Mouse (Mus musculus) MEL (cell line): ENCODE measurements at regions not wholly inside any gene's neighbourhood (a gene's known extent, or its start where the extent isn't known, plus 50 kb on each side); places are given as distances from the start of the nearest gene placed in this dataset.

Experiments
- DNase-seq: peaks from one replicate; pipeline ENCODE4 v3.0.0; 2011; ENCODE audit warnings: low read depth, low spot score
- H3K27ac ChIP-seq: 2 replicates; pipeline ENCODE4 v1.5.1; 2012; ENCODE audit warnings: low read depth, mild to moderate bottlenecking, control low read depth, low read length, moderate library complexity; ENCODE audit not compliant: control insufficient read depth
- H3K27me3 ChIP-seq, 2 experiments: fragments of 150-350 bp in 1 of 2; sonication (generic) in 1 of 2; 2 replicates each; pipeline ENCODE4 v1.6.1; 2012; ENCODE audit warnings: low read length in 2 of 2, mild to moderate bottlenecking in 2 of 2, improper control_type of control experiment in 1 of 2, moderate library complexity in 1 of 2; ENCODE audit not compliant: insufficient read depth in 2 of 2, control insufficient read depth in 1 of 2
- H3K36me3 ChIP-seq, 2 experiments: 2 replicates each; pipeline ENCODE4 v1.6.1; 2012 to 2014; ENCODE audit warnings: low read length in 2 of 2, improper control_type of control experiment in 1 of 2, inconsistent platforms in 1 of 2, mild to moderate bottlenecking in 1 of 2; ENCODE audit not compliant: insufficient read depth in 2 of 2, control insufficient read depth in 1 of 2
- H3K4me1 ChIP-seq, 2 experiments: fragments of 150-350 bp in 1 of 2; sonication (generic) in 1 of 2; 2 replicates each; pipeline ENCODE4 v1.6.1; 2012; ENCODE audit warnings: low read length in 2 of 2, improper control_type of control experiment in 1 of 2, mild to moderate bottlenecking in 1 of 2; ENCODE audit not compliant: insufficient read depth in 2 of 2, control insufficient read depth in 1 of 2
- H3K4me3 ChIP-seq, 2 experiments: fragments of 150-350 bp in 1 of 2; sonication (generic) in 1 of 2; 2 replicates each; pipeline ENCODE4 v1.5.1; 2012; ENCODE audit warnings: low read depth in 2 of 2, low read length in 2 of 2, mild to moderate bottlenecking in 2 of 2, moderate library complexity in 2 of 2, control low read depth in 1 of 2, improper control_type of control experiment in 1 of 2; ENCODE audit not compliant: control insufficient read depth in 1 of 2, insufficient read depth in 1 of 2
- H3K79me2 ChIP-seq: 2 replicates; pipeline ENCODE4 v1.6.1; 2012; ENCODE audit warnings: mild to moderate bottlenecking, low read length, moderate library complexity; ENCODE audit not compliant: control insufficient read depth, poor library complexity, insufficient read depth
- H3K9ac ChIP-seq: 2 replicates; pipeline ENCODE4 v1.6.1; 2012; ENCODE audit warnings: low read depth, mild to moderate bottlenecking, control low read depth, low read length, moderate library complexity; ENCODE audit not compliant: control insufficient read depth, poor library complexity, severe bottlenecking
- H3K9me3 ChIP-seq: fragments of 150-350 bp; sonication (generic); replicated peaks from 2 replicates; pipeline ENCODE4 v1.6.1; 2012; ENCODE audit warnings: mild to moderate bottlenecking, low read length, improper control_type of control experiment, moderate library complexity; ENCODE audit not compliant: insufficient read depth
- E2F4 ChIP-seq: IDR thresholded peaks from 2 replicates; pipeline ENCODE4 v1.6.1; 2011; ENCODE audit warnings: low read depth, low read length, improper control_type of control experiment, borderline replicate concordance
- ELF1 ChIP-seq: IDR thresholded peaks from 2 replicates; pipeline ENCODE4 v1.6.1; 2014; ENCODE audit warnings: low read depth, mild to moderate bottlenecking, inconsistent platforms, low read length, improper control_type of control experiment, moderate library complexity
- GATA1 ChIP-seq: IDR thresholded peaks from 2 replicates; pipeline ENCODE4 v1.6.1; 2011; ENCODE audit warnings: low read depth, low read length, improper control_type of control experiment
- HCFC1 ChIP-seq: IDR thresholded peaks from 2 replicates; pipeline ENCODE4 v1.6.1; 2012; ENCODE audit warnings: low read depth, mild to moderate bottlenecking, inconsistent platforms, low read length, improper control_type of control experiment, moderate library complexity
- KAT2A ChIP-seq: conservative IDR thresholded peaks from 2 replicates; pipeline ENCODE4 v1.6.1; 2012; ENCODE audit warnings: low read depth, low read length, improper control_type of control experiment, inconsistent platforms
- MAFK ChIP-seq: IDR thresholded peaks from 2 replicates; pipeline ENCODE4 v1.6.1; 2011; ENCODE audit warnings: low read depth, mild to moderate bottlenecking, low read length, improper control_type of control experiment, borderline replicate concordance
- MAZ ChIP-seq: IDR thresholded peaks from 2 replicates; pipeline ENCODE4 v1.6.1; 2012; ENCODE audit warnings: low read depth, mild to moderate bottlenecking, inconsistent platforms, low read length, improper control_type of control experiment
- MEF2A ChIP-seq: IDR thresholded peaks from 2 replicates; pipeline ENCODE4 v1.6.1; 2014; ENCODE audit warnings: low read depth, mild to moderate bottlenecking, inconsistent platforms, low read length, improper control_type of control experiment; ENCODE audit not compliant: poor library complexity, insufficient replicate concordance, severe bottlenecking; ENCODE audit errors: extremely low read depth
- MYB ChIP-seq: IDR thresholded peaks from 2 replicates; pipeline ENCODE4 v1.6.1; 2011; ENCODE audit warnings: mild to moderate bottlenecking, low read depth, low read length, improper control_type of control experiment
- NELFE ChIP-seq: IDR thresholded peaks from 2 replicates; pipeline ENCODE4 v1.6.1; 2011; ENCODE audit warnings: low read depth, low read length, improper control_type of control experiment
- POLR2A ChIP-seq, 2 experiments: IDR thresholded peaks; 2 replicates each; pipeline ENCODE4 v1.6.1; 2011 to 2012; ENCODE audit warnings: low read length in 2 of 2, mild to moderate bottlenecking in 2 of 2, control low read depth in 1 of 2, improper control_type of control experiment in 1 of 2, low read depth in 1 of 2, moderate library complexity in 1 of 2; ENCODE audit not compliant: control insufficient read depth in 1 of 2, insufficient read depth in 1 of 2, poor library complexity in 1 of 2
- POLR2AphosphoS2 ChIP-seq: IDR thresholded peaks from 2 replicates; pipeline ENCODE4 v1.6.1; 2011; ENCODE audit warnings: low read length, improper control_type of control experiment
- POLR2AphosphoS5 ChIP-seq: IDR thresholded peaks from 2 replicates; pipeline ENCODE4 v1.6.1; 2012; ENCODE audit warnings: low read depth, borderline replicate concordance, mild to moderate bottlenecking, inconsistent platforms, low read length, moderate library complexity, mixed read lengths
- RAD21 ChIP-seq: IDR thresholded peaks from 2 replicates; pipeline ENCODE4 v1.6.1; 2011; ENCODE audit warnings: mild to moderate bottlenecking, low read depth, low read length, improper control_type of control experiment
- RCOR1 ChIP-seq: IDR thresholded peaks from 2 replicates; pipeline ENCODE4 v1.6.1; 2012; ENCODE audit warnings: low read depth, mild to moderate bottlenecking, inconsistent platforms, low read length, improper control_type of control experiment
- TAL1 ChIP-seq: IDR thresholded peaks from 2 replicates; pipeline ENCODE4 v1.6.1; 2012; ENCODE audit warnings: mild to moderate bottlenecking, inconsistent platforms, low read length, moderate library complexity, mixed read lengths
- TBP ChIP-seq: IDR thresholded peaks from 2 replicates; pipeline ENCODE4 v1.8.0; 2011; ENCODE audit warnings: low read depth, low read length, improper control_type of control experiment

DNA sequence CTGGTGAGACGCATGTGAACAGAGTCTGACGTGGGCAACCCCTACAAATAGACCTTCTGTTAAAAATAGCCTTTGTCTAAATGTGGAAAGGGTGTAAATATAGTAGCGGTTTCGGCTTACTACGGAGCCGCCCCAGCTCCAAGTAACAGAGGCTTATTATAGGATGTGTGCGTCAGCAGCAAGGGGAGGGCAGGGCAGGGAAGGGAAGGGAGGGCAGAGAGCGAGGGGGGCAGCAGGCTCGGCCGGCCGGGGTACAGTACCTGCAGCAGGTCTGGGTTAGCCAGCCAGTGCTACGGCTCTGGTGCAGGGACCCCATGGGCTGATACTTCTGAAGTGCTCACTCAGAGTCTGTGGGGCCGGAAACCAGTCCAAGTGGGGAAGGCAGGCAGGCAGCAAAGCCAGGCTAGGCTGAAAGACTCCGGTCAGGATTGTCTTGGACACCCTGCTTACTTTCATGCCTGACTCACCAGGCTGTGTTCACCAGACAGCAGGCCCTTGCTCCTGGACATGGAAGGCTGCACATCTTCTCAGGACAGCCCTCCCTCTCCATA, 129.5 kb downstream of the Sec61b start:
- H3K36me3 ChIP-seq: no peaks in the 10 kb centered on the region
- no peak overlapping the region for H3K4me3 ChIP-seq
- no peak for TF ChIP-seq RCOR1
- no peak for TF ChIP-seq POLR2A (IDR thresholded peaks at IDR 0.05; ENCODE audit: control insufficient read depth in 1 of 2, insufficient read depth in 1 of 2, low read depth in 1 of 2, low read length in 2 of 2, poor library complexity in 1 of 2)
- no peak for TF ChIP-seq TBP
- TF ChIP-seq POLR2AphosphoS5: no peak
- no peak for TF ChIP-seq ELF1
- no peak for TF ChIP-seq KAT2A
- no peak for TF ChIP-seq RAD21
- TF ChIP-seq, all 39 proteins: peak for 0
- Histone ChIP-seq H3K4me1 (no peaks in the 10 kb centered on the region), H3K27me3 (no peaks in the 10 kb centered on the region), H3K79me2 (no peaks in the 10 kb centered on the region), H3K27ac (no peak overlapping the region), H3K9me3 (no peaks in the 10 kb centered on the region), H3K9ac (no peak overlapping the region)
- no peak for DNase-seq

DNA sequence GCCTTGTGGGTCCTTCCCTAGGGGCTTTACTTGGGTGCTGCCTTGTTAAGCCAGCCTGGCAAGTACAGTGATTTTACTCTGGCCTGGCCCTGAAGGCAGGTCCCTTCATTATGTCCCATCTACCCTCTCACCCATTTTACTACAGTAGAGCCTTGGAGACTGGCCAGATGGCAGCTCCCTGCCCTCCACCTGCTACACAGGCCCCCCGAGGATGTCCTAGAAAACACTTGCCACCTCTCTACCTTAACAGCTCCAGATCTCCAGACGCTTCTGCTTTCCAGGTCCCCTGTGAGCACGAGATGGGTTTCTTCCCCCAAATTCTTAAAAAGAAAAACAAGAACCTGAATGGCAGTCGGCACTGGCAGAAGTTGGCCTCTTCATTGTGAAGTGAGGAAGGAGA, 131.2 kb downstream of the Sec61b start:
- H3K27me3 ChIP-seq: no peaks in the 10 kb centered on the region; a peak in 1 of 4 replicates
- no peak overlapping the region for H3K27ac ChIP-seq
- no peak overlapping the region for H3K9ac ChIP-seq
- H3K4me1 ChIP-seq: no peaks in the 10 kb centered on the region
- H3K79me2 ChIP-seq: no peaks in the 10 kb centered on the region
- no peak for DNase-seq
- no peaks in the 10 kb centered on the region for H3K9me3 ChIP-seq
- TF ChIP-seq RAD21 (no peak), NELFE (no peak), MEF2A (no peak), POLR2AphosphoS2 (no peak), ELF1 (no peak), POLR2A (IDR thresholded peaks at IDR 0.05; ENCODE audit: control insufficient read depth in 1 of 2, insufficient read depth in 1 of 2, low read depth in 1 of 2, low read length in 2 of 2, poor library complexity in 1 of 2) (no peak), HCFC1 (no peak), KAT2A (no peak), MAZ (no peak), MYB (no peak), MAFK (no peak), GATA1 (no peak), E2F4 (no peak), TAL1 (no peak)
- TF ChIP-seq, all 39 proteins: peak for 0
- H3K4me3 ChIP-seq: no peak overlapping the region
- H3K36me3 ChIP-seq: no peaks in the 10 kb centered on the region
